Mouse (Mus musculus) midbrain, embryonic 16.5 days (tissue): ENCODE results near the gene Emid1. TPM values are rescaled to one million over a fixed set of nuclear protein-coding genes. Genes with fewer than 3 reads are reported as not detected.

Source experiments
- ATAC-seq: fragments of 200-750 bp; cut with Nextera tagmentation; 2 replicates; pipeline ENCODE4 v1.8.0; 2017; ENCODE audit warnings: moderate TSS enrichment
- H3K27ac ChIP-seq: fragments of 300-500 bp; sonication (generic); 2 replicates; pipeline ENCODE4 v1.5.1; 2014; ENCODE audit warnings: mild to moderate bottlenecking, low read length, mixed read lengths
- H3K27me3 ChIP-seq: fragments of 300-500 bp; sonication (generic); 2 replicates; pipeline ENCODE4 v1.6.1; 2014; ENCODE audit warnings: low read depth, low read length, mixed read lengths; ENCODE audit not compliant: control insufficient read depth, insufficient read depth
- H3K36me3 ChIP-seq: fragments of 300-500 bp; sonication (generic); 2 replicates; pipeline ENCODE4 v1.6.1; 2014; ENCODE audit warnings: mild to moderate bottlenecking, low read length, moderate library complexity, mixed read lengths; ENCODE audit not compliant: control insufficient read depth, insufficient read depth
- H3K4me1 ChIP-seq: fragments of 300-500 bp; sonication (generic); 2 replicates; pipeline ENCODE4 v1.6.1; 2014; ENCODE audit warnings: mild to moderate bottlenecking, low read length, mixed read lengths; ENCODE audit not compliant: control insufficient read depth, insufficient read depth
- H3K4me2 ChIP-seq: fragments of 300-500 bp; sonication (generic); 2 replicates; pipeline ENCODE4 v1.6.1; 2014; ENCODE audit warnings: mild to moderate bottlenecking, low read length, mixed read lengths
- H3K4me3 ChIP-seq: fragments of 300-500 bp; sonication (generic); 2 replicates; pipeline ENCODE4 v1.5.1; 2014; ENCODE audit warnings: low read depth, mild to moderate bottlenecking, low read length, moderate library complexity, mixed read lengths
- H3K9ac ChIP-seq: fragments of 300-500 bp; sonication (generic); 2 replicates; pipeline ENCODE4 v1.6.1; 2014; ENCODE audit warnings: low read depth, low read length, mixed read lengths
- H3K9me3 ChIP-seq: fragments of 300-500 bp; sonication (generic); replicated peaks from 2 replicates; pipeline ENCODE4 v1.6.1; 2014; ENCODE audit warnings: mild to moderate bottlenecking, low read length, mixed read lengths; ENCODE audit not compliant: control insufficient read depth, poor library complexity, severe bottlenecking
- WGBS: fragments of 180-500 bp; shearing (Covaris S2); extraction: QIAGEN DNeasy Blood & Tissue Kit; methylation state at CpG from one replicate; pipeline ENCODE4 v1.1.7; 2014; 5-methylcytosine and 5-hydroxymethylcytosine counted together
- polyA plus RNA-seq: library from polyadenylated mRNA; unstranded; fragments of >200 nt; fragmentation: Nextera tagmentation; extraction: Ambion mirVana; gene quantifications from 2 replicates; pipeline ENCODE4 v1.2.1, GENCODE M21; 2015

Gene Emid1
- polyA plus RNA-seq, 1 experiment from 2014 or later = 12.4 TPM

GRCm38 (mm10) chr11:5184832-5185231 lies 32.8 kb upstream of the Emid1 start:
- WGBS = 65% methylated on average over 9 of the region's 9 CpGs
- Histone ChIP-seq H3K4me1 (peaks cover 7% of the 10 kb centered on the region), H3K9ac (no peak overlapping the region), H3K36me3 (no peaks in the 10 kb centered on the region), H3K4me3 (no peak overlapping the region), H3K27me3 (no peaks in the 10 kb centered on the region), H3K4me2 (no peak overlapping the region), H3K27ac (no peak overlapping the region), H3K9me3 (no peaks in the 10 kb centered on the region)
- ATAC-seq = no peak

- H3K4me2 ChIP-seq = no peak overlapping the region
- 23% methylated on average over 9 of the region's 9 CpGs for WGBS
- 0 out of 2 replicates have a peak, but pooled peaks have one; percentile 26 for ATAC-seq
- no peak overlapping the region for H3K4me3 ChIP-seq
- no peak overlapping the region for H3K9ac ChIP-seq
- no peaks in the 10 kb centered on the region for H3K36me3 ChIP-seq
- H3K27ac ChIP-seq = no peak overlapping the region
- no peaks in the 10 kb centered on the region for H3K9me3 ChIP-seq
- H3K4me1 ChIP-seq = peaks cover 4% of the 10 kb centered on the region
- H3K27me3 ChIP-seq = no peaks in the 10 kb centered on the region
Measured at GRCm38 (mm10) chr11:5184250-5184649, 32.2 kb upstream of the Emid1 start.

GRCm38 (mm10) chr11:5182870-5183269 lies 30.8 kb upstream of the Emid1 start:
- 74% methylated on average over 4 of the region's 4 CpGs for WGBS
- Histone ChIP-seq H3K27me3 (no peaks in the 10 kb centered on the region), H3K4me3 (no peak overlapping the region), H3K4me1 (peaks cover 6% of the 10 kb centered on the region; the same call in 1 of the 2 replicates), H3K27ac (no peak overlapping the region), H3K36me3 (no peaks in the 10 kb centered on the region), H3K4me2 (no peak overlapping the region), H3K9me3 (no peaks in the 10 kb centered on the region), H3K9ac (no peak overlapping the region)
- ATAC-seq = no peak

- ATAC-seq = no peak
- 22% methylated on average over 13 of the region's 13 CpGs for WGBS
- no peaks in the 10 kb centered on the region for H3K36me3 ChIP-seq
- no peaks in the 10 kb centered on the region for H3K9me3 ChIP-seq
- H3K27ac ChIP-seq = no peak overlapping the region
- H3K4me1 ChIP-seq = peaks cover 6% of the 10 kb centered on the region; the same call in 1 of the 2 replicates
- H3K4me3 ChIP-seq = no peak overlapping the region
- H3K27me3 ChIP-seq = no peaks in the 10 kb centered on the region
- no peak overlapping the region for H3K9ac ChIP-seq
- H3K4me2 ChIP-seq = no peak overlapping the region
Measured at GRCm38 (mm10) chr11:5181850-5182404, 29.9 kb upstream of the Emid1 start.

GRCm38 (mm10) chr11:5179391-5179790 lies 27.3 kb upstream of the Emid1 start:
- H3K27me3 ChIP-seq = no peaks in the 10 kb centered on the region
- WGBS = 26% methylated on average over 8 of the region's 8 CpGs
- no peaks in the 10 kb centered on the region for H3K36me3 ChIP-seq
- ATAC-seq = no peak
- H3K9me3 ChIP-seq = no peaks in the 10 kb centered on the region
- H3K4me1 ChIP-seq = peaks cover 3% of the 10 kb centered on the region; the same call in 1 of the 2 replicates
- no peak overlapping the region for H3K27ac ChIP-seq
- H3K4me3 ChIP-seq = no peak overlapping the region
- no peak overlapping the region for H3K4me2 ChIP-seq
- H3K9ac ChIP-seq = no peak overlapping the region

- Histone ChIP-seq H3K27ac (no peak overlapping the region), H3K27me3 (no peaks in the 10 kb centered on the region), H3K4me2 (no peak overlapping the region), H3K9me3 (no peaks in the 10 kb centered on the region), H3K4me3 (no peak overlapping the region), H3K36me3 (no peaks in the 10 kb centered on the region), H3K9ac (no peak overlapping the region), H3K4me1 (0 out of 2 replicates have a peak, but pooled peaks cover 2% of the 10 kb centered on the region)
- 83% methylated on average over 12 of the region's 12 CpGs for WGBS
- no peak for ATAC-seq
Measured at GRCm38 (mm10) chr11:5177171-5177570, 25.1 kb upstream of the Emid1 start.

- Histone ChIP-seq H3K36me3 (no peaks in the 10 kb centered on the region), H3K27ac (no peak overlapping the region), H3K27me3 (no peaks in the 10 kb centered on the region), H3K9ac (no peak overlapping the region), H3K9me3 (no peaks in the 10 kb centered on the region), H3K4me3 (no peak overlapping the region), H3K4me1 (0 out of 2 replicates have a peak, but pooled peaks cover 2% of the 10 kb centered on the region), H3K4me2 (no peak overlapping the region)
- ATAC-seq = no peak
- WGBS = 77% methylated on average over 8 of the region's 8 CpGs
Measured at GRCm38 (mm10) chr11:5176685-5177084, 24.6 kb upstream of the Emid1 start.

GRCm38 (mm10) chr11:5175866-5176265 lies 23.8 kb upstream of the Emid1 start:
- WGBS = 87% methylated on average over 2 of the region's 2 CpGs
- Histone ChIP-seq H3K4me3 (no peak overlapping the region), H3K9me3 (no peaks in the 10 kb centered on the region), H3K36me3 (no peaks in the 10 kb centered on the region), H3K27me3 (no peaks in the 10 kb centered on the region), H3K27ac (no peak overlapping the region), H3K4me2 (no peak overlapping the region), H3K9ac (no peak overlapping the region), H3K4me1 (0 out of 2 replicates have a peak, but pooled peaks cover 2% of the 10 kb centered on the region)
- no peak for ATAC-seq

GRCm38 (mm10) chr11:5175141-5175540 lies 23.1 kb upstream of the Emid1 start:
- H3K4me2 ChIP-seq = no peak overlapping the region
- H3K4me1 ChIP-seq = 0 out of 2 replicates have a peak, but pooled peaks cover 2% of the 10 kb centered on the region
- H3K27ac ChIP-seq = no peak overlapping the region
- no peaks in the 10 kb centered on the region for H3K36me3 ChIP-seq
- H3K4me3 ChIP-seq = no peak overlapping the region
- 91% methylated on average over 7 of the region's 7 CpGs for WGBS
- H3K27me3 ChIP-seq = no peaks in the 10 kb centered on the region
- no peak for ATAC-seq
- no peak overlapping the region for H3K9ac ChIP-seq
- no peaks in the 10 kb centered on the region for H3K9me3 ChIP-seq
